Mouse (Mus musculus) Patski (cell line): Measurements from ENCODE around the gene Zfpm1. TPM values are rescaled to one million over a fixed set of nuclear protein-coding genes. Genes with fewer than 3 reads are reported as not detected.

Experiments
- ATAC-seq: fragments of 100-300 bp; one replicate; pipeline ENCODE4 v1.8.0; 2021
- CTCF ChIA-PET: fragments of 350-600 bp; sonication (Branson Sonifier 250); formaldehyde crosslinking; loops from one replicate; lab custom pipeline; 2022; ENCODE audit warnings: inconsistent platforms; lab: Charles Lee
- POLR2A ChIA-PET: fragments of 350-600 bp; sonication (Branson Sonifier 250); formaldehyde crosslinking; loops from one replicate; lab custom pipeline; 2022; ENCODE audit warnings: antibody characterized with exemption, inconsistent platforms; lab: Charles Lee
- DNase-seq: peaks from one replicate; pipeline ENCODE4 v3.0.0-alpha.2; 2011; ENCODE audit warnings: low read depth, low spot score
- H3K27me3 ChIP-seq: fragments of 371-371 bp; one replicate; pipeline ENCODE4 v1.5.1; 2021
- CTCF ChIP-seq: fragments of 100-300 bp; IDR thresholded peaks from one replicate; pipeline ENCODE4 v1.5.1; 2021
- in situ Hi-C: fragments of 300-500 bp; cut with MboI; formaldehyde crosslinking; loops from 3 replicates; pipeline ENCODE4 v1.11.1; 2018; ENCODE audit warnings: low pct_unique_long_range_greater_than_20kb, mixed read lengths
- polyA plus RNA-seq: library from polyadenylated mRNA; unstranded; gene quantifications from one replicate; pipeline ENCODE4 v1.2.3, GENCODE M21; 2021

Zfpm1 gene
- polyA plus RNA-seq, 1 experiment from 2014 or later, result 17.8 TPM

DNA sequence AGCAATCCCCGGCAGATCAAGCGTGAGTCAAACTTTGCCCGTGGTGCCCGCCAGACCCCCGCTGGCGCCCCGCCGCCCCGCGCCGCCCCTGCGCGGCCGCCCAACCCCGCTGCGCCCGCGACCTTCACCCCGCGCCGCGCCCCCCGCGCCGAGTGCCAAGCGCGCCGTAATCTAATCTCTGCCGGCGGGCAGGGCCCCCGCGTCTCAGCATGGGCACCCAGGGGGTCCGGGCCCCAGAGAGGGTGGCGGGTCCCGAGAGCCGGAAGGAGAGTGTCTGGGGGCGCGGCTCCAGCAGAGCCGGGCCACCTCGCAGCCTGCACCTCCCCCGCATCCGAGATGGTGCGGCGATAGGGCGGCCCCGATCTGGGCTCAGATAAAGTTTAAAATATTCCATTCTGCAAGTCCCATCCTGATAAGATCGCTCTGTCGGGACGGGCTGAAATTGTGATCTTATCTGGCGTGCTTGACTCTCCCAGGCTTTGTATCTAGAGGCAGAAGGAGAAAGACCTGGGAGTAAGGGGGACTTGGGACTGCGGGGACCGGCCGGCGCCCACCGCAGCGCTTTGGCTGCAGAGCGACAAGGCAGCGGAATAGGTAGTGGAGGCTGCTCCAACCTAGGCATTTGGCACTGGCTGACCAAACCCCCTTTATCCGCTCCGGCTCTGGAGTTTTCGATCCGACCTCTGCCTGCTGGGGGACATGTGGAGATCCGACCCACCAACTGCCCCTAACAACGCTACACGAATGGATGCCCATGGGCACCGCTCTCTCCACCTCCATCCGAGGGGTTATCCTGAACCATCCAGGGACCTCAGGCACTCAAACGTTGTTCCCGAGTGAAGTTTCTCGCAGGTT is 787 bp downstream of the Zfpm1 start:
- no peaks in the 10 kb centered on the region for H3K27me3 ChIP-seq
- in situ Hi-C loops, result loop anchor here (5.0 kb wide), 1 partner anchor 50 kb away; no protein-coding TSS in a partner anchor
- DNase-seq (no peak), ATAC-seq (no peak)
- no peak for TF ChIP-seq CTCF
- CTCF ChIA-PET, result interaction anchor here (1.6 kb wide), 1 partner anchor 51 kb away, joined by 7 read pairs; no protein-coding TSS in a partner anchor
- POLR2A ChIA-PET, result interaction anchor here (0.7 kb wide), 1 partner anchor 70 kb away, joined by 3 read pairs; no protein-coding TSS in a partner anchor

DNA sequence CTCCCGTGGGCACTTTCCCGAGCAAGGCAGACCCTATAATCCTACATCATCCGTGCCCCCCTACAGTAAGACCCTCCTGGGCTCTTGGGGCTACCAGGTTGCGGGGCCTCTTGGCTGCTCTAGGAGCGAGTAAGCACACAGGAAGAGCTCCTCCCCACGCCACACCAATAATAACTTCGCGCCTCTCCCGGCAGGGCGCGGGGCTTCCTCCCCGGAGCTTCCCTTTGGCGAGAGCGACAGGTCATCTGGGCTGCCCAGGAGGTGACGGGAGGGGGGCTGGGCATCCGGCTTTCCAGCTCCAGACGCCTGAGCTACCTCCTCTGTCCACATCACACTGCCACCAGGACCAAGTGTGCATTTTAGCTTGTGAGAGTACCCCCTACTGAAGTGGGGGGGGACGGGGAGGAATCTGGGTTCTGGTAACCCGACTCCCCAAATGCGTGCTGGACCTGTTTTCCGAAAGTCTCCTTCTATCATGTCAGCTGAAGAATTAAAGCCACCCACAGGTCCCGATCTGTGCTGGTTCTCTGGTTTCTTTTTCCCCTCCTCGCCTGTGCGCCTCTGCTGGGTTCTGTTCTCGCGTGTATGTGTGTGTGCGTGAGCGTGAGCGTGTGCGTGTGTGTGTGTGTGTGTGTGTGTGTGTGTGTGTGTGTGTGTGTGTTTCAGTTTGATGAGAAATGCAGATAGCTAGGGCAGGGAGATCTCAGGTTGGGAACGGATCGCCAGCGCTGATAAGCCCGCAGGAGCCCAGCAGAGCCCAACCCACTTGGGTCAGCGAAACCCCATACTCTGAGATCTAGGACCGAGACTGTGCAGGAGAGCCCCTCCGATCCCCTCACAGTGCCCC is 1.6 kb downstream of the Zfpm1 start:
- ChIA-PET POLR2A (interaction anchor here (0.6 to 0.7 kb wide), 2 partner anchors 11 to 69 kb away, joined by 3 read pairs; no protein-coding TSS in a partner anchor), CTCF (interaction anchor here (1.6 kb wide), 1 partner anchor 50 kb away, joined by 7 read pairs; no protein-coding TSS in a partner anchor)
- in situ Hi-C loops, result loop anchor here (5.0 kb wide), 1 partner anchor 49 kb away; no protein-coding TSS in a partner anchor
- no peak for DNase-seq
- ATAC-seq, result no peak
- no peaks in the 10 kb centered on the region for H3K27me3 ChIP-seq
- no peak for TF ChIP-seq CTCF

DNA sequence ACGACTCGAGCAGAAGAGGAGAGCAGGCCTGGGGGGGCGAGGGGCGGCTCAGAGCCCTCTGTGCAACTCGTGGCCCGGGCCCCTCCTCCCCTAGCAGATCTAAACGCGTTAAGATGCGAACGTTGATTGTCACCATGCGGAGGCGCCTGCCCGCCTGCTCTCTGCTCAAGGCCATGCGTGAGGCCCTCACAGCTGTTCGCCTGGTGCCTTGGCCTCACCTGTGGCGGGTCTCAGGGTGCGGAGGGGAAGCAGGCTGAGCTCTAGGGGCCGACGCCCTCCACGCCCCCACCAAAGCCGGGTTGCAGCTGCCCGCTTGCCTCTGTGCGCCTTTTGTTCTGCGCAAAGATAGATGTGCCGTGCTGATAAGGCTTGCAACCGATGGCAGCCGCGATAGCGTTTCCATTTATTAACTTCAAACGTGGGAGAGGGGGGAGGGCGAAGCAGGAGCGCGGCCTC is 2.3 kb downstream of the Zfpm1 start:
- in situ Hi-C loops, result loop anchor here (5.0 kb wide), 1 partner anchor 48 kb away; no protein-coding TSS in a partner anchor
- ATAC-seq, result no peak
- TF ChIP-seq CTCF, result no peak
- no peaks in the 10 kb centered on the region for H3K27me3 ChIP-seq
- CTCF ChIA-PET, result interaction anchor here (1.6 kb wide), 1 partner anchor 49 kb away, joined by 7 read pairs; no protein-coding TSS in a partner anchor
- POLR2A ChIA-PET, result interaction anchor here (0.6 kb wide), 1 partner anchor 10 kb away, joined by 3 read pairs; no protein-coding TSS in a partner anchor
- DNase-seq, result no peak

DNA sequence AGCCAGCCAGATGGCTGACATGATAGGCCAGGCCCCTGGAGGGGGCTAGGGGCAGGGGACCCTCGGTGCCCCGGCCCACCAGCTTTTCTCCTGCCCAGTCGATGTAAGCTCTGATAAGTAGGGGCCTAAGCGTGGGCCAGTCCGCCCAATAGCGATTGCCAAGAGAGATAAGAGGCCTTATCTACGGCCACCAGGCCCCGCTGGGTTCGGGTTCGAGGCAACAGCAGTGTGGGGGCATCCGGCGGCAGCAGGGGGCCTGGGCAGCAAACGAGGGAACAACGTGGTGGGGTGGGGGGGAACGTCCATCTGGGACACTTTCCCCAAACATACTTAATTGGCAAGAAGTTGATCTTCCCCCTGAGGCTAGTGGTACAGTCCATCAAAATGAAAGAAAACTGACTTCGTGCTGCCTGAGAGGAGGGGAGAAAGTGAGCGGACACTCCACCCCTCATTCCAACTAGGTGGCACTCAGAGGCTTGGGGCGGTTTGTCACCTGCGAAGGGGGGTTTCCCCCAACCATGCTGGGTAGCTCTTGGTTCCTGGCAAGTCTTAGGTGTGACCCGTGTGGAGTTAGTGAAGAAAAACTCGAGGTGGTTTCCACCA is 2.8 kb downstream of the Zfpm1 start:
- ChIA-PET POLR2A (interaction anchor here (0.8 kb wide), 1 partner anchor 47 kb away, joined by 3 read pairs; no protein-coding TSS in a partner anchor), CTCF (interaction anchor here (0.7 to 1.4 kb wide), 3 partner anchors 13 to 47 kb away, joined by 3 read pairs; no protein-coding TSS in a partner anchor)
- DNase-seq (no peak), ATAC-seq (no peak)
- in situ Hi-C loops, result loop anchor here (5.0 kb wide), 1 partner anchor 48 kb away; no protein-coding TSS in a partner anchor
- TF ChIP-seq CTCF, result no peak
- no peaks in the 10 kb centered on the region for H3K27me3 ChIP-seq

DNA sequence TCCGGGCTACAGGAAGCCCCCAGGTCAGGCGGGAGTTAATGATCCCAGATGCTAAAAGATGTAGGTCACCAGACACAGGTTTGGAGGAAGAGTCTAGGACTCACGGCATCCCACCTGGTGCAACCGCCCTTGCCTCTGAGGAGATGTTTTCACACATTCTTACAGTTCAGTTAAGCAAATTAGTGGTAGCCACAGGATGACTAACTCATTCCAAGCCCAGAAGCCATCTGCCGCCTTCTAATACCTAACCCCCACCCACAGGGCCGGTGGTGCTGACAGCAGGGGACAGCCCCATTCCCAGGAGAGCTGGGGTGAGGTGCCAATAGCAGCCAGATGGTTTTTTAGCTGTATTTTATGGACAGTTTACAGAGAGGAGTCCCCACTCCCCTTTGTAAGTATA is 3.8 kb downstream of the Zfpm1 start:
- peak; percentile 15 for ATAC-seq
- POLR2A ChIA-PET, result no interaction called here

DNA sequence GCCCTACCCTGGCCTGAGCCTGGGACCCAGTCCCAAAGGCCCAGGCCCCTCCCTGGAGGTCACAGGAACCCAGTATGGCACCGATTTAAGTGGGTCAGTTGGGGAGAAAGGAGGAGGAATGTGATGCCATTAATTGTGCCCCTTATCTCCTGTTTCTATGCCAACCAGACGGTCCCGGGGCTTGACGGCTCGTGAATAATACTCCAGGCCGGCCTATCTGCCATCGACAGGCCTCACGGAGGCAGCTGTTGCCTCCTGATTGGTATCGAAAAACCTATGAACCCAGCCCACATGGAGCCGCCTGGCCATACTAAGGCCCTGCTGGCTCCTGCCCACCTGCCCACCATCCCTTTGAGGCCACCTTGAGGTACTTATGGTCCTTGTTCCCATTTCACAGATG is 5.0 kb downstream of the Zfpm1 start:
- no peak for ATAC-seq
- TF ChIP-seq CTCF, result no peak
- in situ Hi-C loops, result no loop called here
- H3K27me3 ChIP-seq, result no peaks in the 10 kb centered on the region
- no peak for DNase-seq
- ChIA-PET CTCF (interaction anchor here (1.2 kb wide), 1 partner anchor 45 kb away, joined by 3 read pairs; no protein-coding TSS in a partner anchor), POLR2A (no interaction called here)

More for the DNA sequence above, 3.8 kb downstream of the Zfpm1 start:
- CTCF ChIA-PET, result interaction anchor here (1.3 to 1.4 kb wide), 2 partner anchors 14 to 28 kb away, joined by 3 read pairs; no protein-coding TSS in a partner anchor
- H3K27me3 ChIP-seq, result no peaks in the 10 kb centered on the region
- in situ Hi-C loops, result no loop called here
- DNase-seq, result peak; percentile 81
- no peak for TF ChIP-seq CTCF

DNA sequence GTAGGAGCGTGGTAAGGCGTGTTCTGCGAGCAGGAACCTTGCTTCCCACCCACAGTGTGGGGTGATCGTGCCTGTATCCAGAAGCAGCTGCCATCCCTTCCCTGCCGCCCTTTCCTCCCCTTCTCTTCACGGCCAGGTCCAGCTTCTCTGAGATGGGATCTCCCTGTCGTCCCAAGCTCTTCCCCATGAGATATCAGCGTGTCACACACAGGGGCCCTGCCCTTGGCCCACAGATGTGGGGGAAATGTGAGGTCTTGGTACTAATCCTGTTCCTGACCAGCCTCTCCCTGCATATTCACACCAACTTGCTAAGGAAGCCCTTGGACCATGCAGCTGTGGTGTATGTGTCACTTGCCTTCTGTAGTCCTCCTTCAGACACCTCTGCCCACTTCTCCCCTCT is 5.8 kb downstream of the Zfpm1 start:
- DNase-seq, result no peak
- H3K27me3 ChIP-seq, result no peaks in the 10 kb centered on the region
- no peak for ATAC-seq
- no peak for TF ChIP-seq CTCF
- CTCF ChIA-PET, result interaction anchor here (1.2 kb wide), 1 partner anchor 44 kb away, joined by 3 read pairs; no protein-coding TSS in a partner anchor
- in situ Hi-C loops, result no loop called here
- POLR2A ChIA-PET, result interaction anchor here (0.6 kb wide), 1 partner anchor 13 kb away, joined by 3 read pairs; no protein-coding TSS in a partner anchor

DNA sequence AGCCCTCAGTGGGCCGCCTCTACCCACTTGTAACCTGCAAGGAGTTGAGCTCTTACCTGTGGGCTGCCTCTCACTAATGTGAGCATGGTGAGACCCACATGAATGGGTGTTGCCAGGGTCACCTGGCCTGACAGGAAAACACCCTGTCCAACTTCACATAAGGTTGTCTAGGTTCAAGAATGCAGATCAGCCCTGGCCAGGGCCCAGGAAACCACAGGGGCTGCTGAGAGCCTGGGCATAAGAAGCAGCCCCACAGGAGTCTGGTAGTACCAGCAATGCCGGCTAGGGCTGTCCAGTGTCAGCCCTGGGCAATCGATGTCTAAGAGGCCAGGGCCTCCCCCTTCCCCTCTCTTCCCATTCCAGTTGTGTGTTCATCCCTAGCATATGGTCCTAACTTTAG is 6.4 kb downstream of the Zfpm1 start:
- in situ Hi-C loops, result no loop called here
- DNase-seq, result no peak
- no peak for TF ChIP-seq CTCF
- POLR2A ChIA-PET, result interaction anchor here (0.9 kb wide), 1 partner anchor 42 kb away, joined by 3 read pairs; no protein-coding TSS in a partner anchor
- no peak for ATAC-seq
- CTCF ChIA-PET, result interaction anchor here (1.2 kb wide), 1 partner anchor 43 kb away, joined by 3 read pairs; no protein-coding TSS in a partner anchor
- H3K27me3 ChIP-seq, result no peaks in the 10 kb centered on the region

DNA sequence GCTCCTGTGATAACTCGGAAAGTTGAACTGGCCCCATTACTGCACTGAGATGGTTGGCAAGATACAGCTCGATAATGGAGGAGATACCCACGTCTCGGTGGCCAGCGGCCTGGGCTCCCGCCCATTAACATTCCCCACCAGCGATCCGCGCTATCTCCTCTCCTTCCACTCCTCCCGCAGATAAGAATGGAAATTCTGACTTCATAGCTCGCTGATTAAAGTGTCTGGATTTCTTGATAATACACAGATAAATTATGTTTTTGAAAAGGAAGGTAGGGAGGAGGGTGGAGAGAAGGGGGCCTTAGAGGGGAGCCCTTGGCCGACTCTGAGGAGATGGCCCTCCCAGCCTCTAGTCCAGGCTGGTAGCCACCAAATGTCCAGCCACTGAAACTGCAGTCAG is 9.1 kb downstream of the Zfpm1 start:
- ATAC-seq (no peak), DNase-seq (no peak)
- no peak for TF ChIP-seq CTCF
- ChIA-PET POLR2A (interaction anchor here (1.7 kb wide), 1 partner anchor 10 kb away, joined by 5 read pairs; no protein-coding TSS in a partner anchor), CTCF (interaction anchor here (0.9 to 1.7 kb wide), 2 partner anchors 13 to 134 kb away, joined by 3 read pairs; no protein-coding TSS in a partner anchor)
- in situ Hi-C loops, result loop anchor here (5.0 kb wide), 1 partner anchor 86 kb away; the partner anchor contains the start of gene Zc3h18
- no peaks in the 10 kb centered on the region for H3K27me3 ChIP-seq
